Mouse (Mus musculus): ENCODE measurements around the gene Patl2. TPM values are rescaled to one million over a fixed set of nuclear protein-coding genes. Genes with fewer than 3 reads are reported as not detected.

The Patl2 gene
- total and polyA plus RNA-seq, 3 experiments: 0.58 to 0.84 TPM; not detected in 1

- H3K27me3 ChIP-seq (ENCODE audit: control insufficient read depth in 1 of 2, insufficient read depth in 2 of 2, low read length in 2 of 2): no peaks in the 10 kb centered on the region
- peak; percentile 88 for DNase-seq (ENCODE audit: low read depth, low spot score)
- H3K79me2 ChIP-seq (ENCODE audit: control insufficient read depth, insufficient read depth, low read length, poor library complexity): peaks cover 9% of the 10 kb centered on the region
- peaks cover 6 to 15% of the 10 kb centered on the region in 2 experiments for H3K4me1 ChIP-seq (ENCODE audit: control insufficient read depth in 1 of 2, insufficient read depth in 2 of 2, low read length in 2 of 2)
- no peaks in the 10 kb centered on the region for H3K9me3 ChIP-seq (replicated peaks; ENCODE audit: insufficient read depth, low read length)
- peak within 1 kb of the TSS; percentile 82 for H3K27ac ChIP-seq (ENCODE audit: control insufficient read depth, low read depth, low read length)
- H3K9ac ChIP-seq (ENCODE audit: control insufficient read depth, low read depth, low read length, poor library complexity, severe bottlenecking): peak within 1 kb of the TSS; percentile 86
- H3K4me3 ChIP-seq (ENCODE audit: control insufficient read depth in 1 of 2, insufficient read depth in 1 of 2, low read depth in 2 of 2, low read length in 2 of 2): peak within 1 kb of the TSS; percentile 68 to 86
- H3K36me3 ChIP-seq (ENCODE audit: control insufficient read depth in 1 of 2, insufficient read depth in 2 of 2, low read length in 2 of 2): peaks cover 0 to 20% of the 10 kb centered on the region in 2 experiments; a peak in 2 of 4 replicates
- TF ChIP-seq ZKSCAN1 (IDR thresholded peaks at IDR 0.05; ENCODE audit: low read depth, low read length) (no peak), TAL1 (IDR thresholded peaks at IDR 0.05; ENCODE audit: low read length) (no peak), EP300 (IDR thresholded peaks at IDR 0.05; ENCODE audit: low read depth in 1 of 2, low read length in 2 of 2) (peak; percentile 59 to 72), CHD2 (IDR thresholded peaks at IDR 0.05; ENCODE audit: low read length) (peak; percentile 44; the same call in 1 of the 2 replicates), MYB (IDR thresholded peaks at IDR 0.05; ENCODE audit: low read depth, low read length) (peak; percentile 49; the same call in 1 of the 2 replicates), USF2 (IDR thresholded peaks at IDR 0.05; ENCODE audit: borderline replicate concordance in 1 of 2, insufficient read depth in 1 of 2, low read depth in 1 of 2, low read length in 2 of 2) (peak; percentile 48 to 90; a peak in 3 of 4 replicates), MAZ (IDR thresholded peaks at IDR 0.05; ENCODE audit: low read depth, low read length) (peak; percentile 76), CHD1 (IDR thresholded peaks at IDR 0.05; ENCODE audit: low read depth, low read length) (no peak), ETS1 (IDR thresholded peaks at IDR 0.05; ENCODE audit: low read depth, low read length) (peak; percentile 95), SMC3 (IDR thresholded peaks at IDR 0.05; ENCODE audit: low read depth, low read length) (0 out of 2 replicates have a peak, but pooled peaks have one; percentile 7), POLR2A (IDR thresholded peaks at IDR 0.05; ENCODE audit: control insufficient read depth in 1 of 2, insufficient read depth in 1 of 2, low read depth in 1 of 2, low read length in 2 of 2, poor library complexity in 1 of 2) (peak; percentile 58 to 59; a peak in 3 of 4 replicates), SIN3A (IDR thresholded peaks at IDR 0.05; ENCODE audit: low read length) (peak; percentile 80), MYC (IDR thresholded peaks at IDR 0.05; ENCODE audit: low read depth, low read length) (peak; percentile 89), TCF12 (IDR thresholded peaks at IDR 0.05; ENCODE audit: low read depth, low read length) (peak; percentile 49; the same call in 1 of the 2 replicates), KAT2A (conservative IDR thresholded peaks at IDR 0.05; ENCODE audit: low read depth, low read length) (peak; percentile 34; the same call in 1 of the 2 replicates), E2F4 (IDR thresholded peaks at IDR 0.05; ENCODE audit: borderline replicate concordance, low read depth, low read length) (no peak; the same call in 1 of the 2 replicates), USF1 (IDR thresholded peaks at IDR 0.05; ENCODE audit: low read depth, low read length) (peak; percentile 98), MAFK (IDR thresholded peaks at IDR 0.05; ENCODE audit: borderline replicate concordance, low read depth, low read length) (peak; percentile 6; the same call in 1 of the 2 replicates), BHLHE40 (IDR thresholded peaks at IDR 0.05; ENCODE audit: borderline replicate concordance, low read depth, low read length) (peak; percentile 100), TBP (IDR thresholded peaks at IDR 0.05; ENCODE audit: low read depth, low read length) (0 out of 2 replicates have a peak, but pooled peaks have one; percentile 7), NRF1 (IDR thresholded peaks at IDR 0.05; ENCODE audit: insufficient read depth, low read depth, low read length, poor library complexity, severe bottlenecking) (peak; percentile 41; the same call in 1 of the 2 replicates), MAX (IDR thresholded peaks at IDR 0.05; ENCODE audit: low read length) (peak; percentile 96), NELFE (IDR thresholded peaks at IDR 0.05; ENCODE audit: low read depth, low read length) (peak; percentile 39; the same call in 1 of the 2 replicates), HCFC1 (IDR thresholded peaks at IDR 0.05; ENCODE audit: low read depth, low read length) (peak; percentile 32; the same call in 1 of the 2 replicates), CTCF (IDR thresholded peaks at IDR 0.05 in 2 of 3, conservative IDR thresholded peaks at IDR 0.05 in 1 of 3; ENCODE audit: control insufficient read depth in 1 of 3, insufficient read depth in 1 of 3, low read depth in 2 of 3, low read length in 3 of 3, poor library complexity in 1 of 3, severe bottlenecking in 1 of 3) (no peak), ZMIZ1 (IDR thresholded peaks at IDR 0.05; ENCODE audit: low read depth, low read length) (peak; percentile 15; the same call in 1 of the 2 replicates), GATA1 (IDR thresholded peaks at IDR 0.05; ENCODE audit: low read depth, low read length) (peak; percentile 69), ZNF384 (IDR thresholded peaks at IDR 0.05; ENCODE audit: low read depth, low read length) (no peak), MXI1 (IDR thresholded peaks at IDR 0.05; ENCODE audit: low read depth, low read length) (peak; percentile 92)
Observed at GRCm38 (mm10) chr2:122234611-122235288, 48.8 kb upstream of the Patl2 start, which contains the start of gene Sord. TSS of gene Sord (plus strand) at chr2:122234749.
